9 mouse cellular contexts compared by ENCODE assay signal in genomic region chr5:64959843-64960230, GRCm38 (mm10). TPM values are rescaled to one million over a fixed set of nuclear protein-coding genes. Genes with fewer than 3 reads are reported as not detected.
DNase-seq lines count a peak whose midpoint lies in the region; TF ChIP-seq lines count a peak whose summit lies in the region.
"Had no signal": no experiment of that assay in that cellular context is flagged by ENCODE, and none has a peak within 500 bp of the region (broad histone marks: within the 10 kb centered on the region; RNA-seq: fewer than 3 reads in every experiment).

Gene Tlr6 (minus strand): TSS chr5:64960097.

- no peaks in the 10 kb centered on the region for H3K36me3 ChIP-seq in heart, adult 2 months (ENCODE audit: control insufficient read depth, insufficient read depth, low read length)
- no peaks in the 10 kb centered on the region for H3K36me3 ChIP-seq in heart, embryonic 10.5 days
- peaks cover 0 to 3% of the 10 kb centered on the region in 2 experiments for H3K36me3 ChIP-seq in CH12.LX (replicated peaks in 1 of 2; ENCODE audit: control insufficient read depth in 1 of 2, insufficient read depth in 1 of 2, low read length in 1 of 2)
- no peaks in the 10 kb centered on the region for H3K36me3 ChIP-seq in thymus, adult 2 months (ENCODE audit: control insufficient read depth, insufficient read depth, low read length)
- H3K36me3 ChIP-seq: embryonic facial prominence, embryonic 12.5 days had no signal

- no peaks in the 10 kb centered on the region for H3K4me1 ChIP-seq in heart, adult 2 months (ENCODE audit: control insufficient read depth, insufficient read depth, low read length)
- no peaks in the 10 kb centered on the region for H3K4me1 ChIP-seq in heart, embryonic 10.5 days
- H3K4me1 ChIP-seq in CH12.LX (ENCODE audit: control insufficient read depth in 1 of 2, insufficient read depth in 2 of 2), result peaks cover 5 to 35% of the 10 kb centered on the region in 2 experiments
- H3K4me1 ChIP-seq in thymus, adult 2 months (replicated peaks; ENCODE audit: control insufficient read depth, insufficient read depth, low read length), result peaks cover 13% of the 10 kb centered on the region
- H3K4me1 ChIP-seq: embryonic facial prominence, embryonic 12.5 days had no signal

- dilution Hi-C loops in CH12.LX (cut with MboI; ENCODE audit: extremely low pct_ligation_motif_present, extremely low pct_unique_long_range_greater_than_20kb, low sequenced_read_pairs), result no loop called here

- H3K27me3 ChIP-seq in heart, adult 2 months (ENCODE audit: control insufficient read depth, insufficient read depth, low read length), result no peaks in the 10 kb centered on the region
- H3K27me3 ChIP-seq in heart, embryonic 10.5 days (ENCODE audit: insufficient read depth, poor library complexity, severe bottlenecking), result no peaks in the 10 kb centered on the region
- no peaks in the 10 kb centered on the region for H3K27me3 ChIP-seq in CH12.LX (replicated peaks)
- H3K27me3 ChIP-seq in thymus, adult 2 months (ENCODE audit: control insufficient read depth, insufficient read depth, low read length), result no peaks in the 10 kb centered on the region
- H3K27me3 ChIP-seq: embryonic facial prominence, embryonic 12.5 days had no signal

- no peak for TF ChIP-seq EP300 in heart, adult 2 months (IDR thresholded peaks at IDR 0.05; ENCODE audit: insufficient read depth, low read depth, low read length)
- TF ChIP-seq EP300 in CH12.LX (IDR thresholded peaks at IDR 0.05; ENCODE audit: low read length), result no peak

- H3K4me2 ChIP-seq in CH12.LX (ENCODE audit: insufficient read depth, low read depth, poor library complexity, severe bottlenecking), result peak within 1 kb of the TSS; percentile 85
- H3K4me2 ChIP-seq: embryonic facial prominence, embryonic 12.5 days had no signal

- peak; percentile 65 to 68 for DNase-seq in heart, adult 2 months
- no peak for DNase-seq in heart, embryonic 10.5 days (ENCODE audit: low spot score)
- peak; percentile 71 for DNase-seq in CH12.LX (ENCODE audit: extremely low read depth)
- DNase-seq in cerebellum, adult 9-10 months, result peak; percentile 12
- peak; percentile 74 for DNase-seq in kidney, adult 9 months
- peak; percentile 69 for DNase-seq in lung, postnatal 25 days (ENCODE audit: low spot score)
- peak; percentile 66 for DNase-seq in thymus, adult 2 months
- DNase-seq in yolk sac, embryonic 10.5 days (ENCODE audit: low spot score), result no peak

- TF ChIP-seq RAD21 in CH12.LX (IDR thresholded peaks at IDR 0.05; ENCODE audit: low read depth, low read length), result peak; percentile 75

- peak within 1 kb of the TSS; percentile 45 for H3K4me3 ChIP-seq in heart, adult 2 months
- H3K4me3 ChIP-seq in heart, embryonic 10.5 days, result no peak within 1 kb of the TSS
- peak within 1 kb of the TSS; percentile 52 to 61 (median 61) for H3K4me3 ChIP-seq in CH12.LX (replicated peaks in 1 of 3; ENCODE audit: low read depth in 2 of 3, low read length in 2 of 3, poor library complexity in 1 of 3)
- H3K4me3 ChIP-seq in thymus, adult 2 months (ENCODE audit: control insufficient read depth, insufficient read depth, low read length), result peak within 1 kb of the TSS; percentile 55
- H3K4me3 ChIP-seq: embryonic facial prominence, embryonic 12.5 days had no signal

- intact Hi-C loops in heart, adult 2 months (cut with DNase I), result loop anchor here (10.0 kb wide), 2 partner anchors 75 to 665 kb away; no protein-coding TSS in a partner anchor

- H3K27ac ChIP-seq in heart, adult 2 months, result peak within 1 kb of the TSS; percentile 75
- no peak within 1 kb of the TSS for H3K27ac ChIP-seq in heart, embryonic 10.5 days
- no peak within 1 kb of the TSS for H3K27ac ChIP-seq in CH12.LX (ENCODE audit: insufficient read depth, low read depth)
- peak within 1 kb of the TSS; percentile 50 for H3K27ac ChIP-seq in thymus, adult 2 months (ENCODE audit: control insufficient read depth, insufficient read depth, low read length)
- H3K27ac ChIP-seq: embryonic facial prominence, embryonic 12.5 days had no signal

- peak; percentile 91 for TF ChIP-seq CTCF in heart, adult 2 months (IDR thresholded peaks at IDR 0.05)
- TF ChIP-seq CTCF in CH12.LX (conservative IDR thresholded peaks at IDR 0.05 in 1 of 2, IDR thresholded peaks at IDR 0.05 in 1 of 2; ENCODE audit: low read depth in 2 of 2, low read length in 2 of 2), result peak; percentile 49 to 74; a peak in 3 of 4 replicates
- no peak for TF ChIP-seq CTCF in thymus, adult 2 months (IDR thresholded peaks at IDR 0.05; ENCODE audit: borderline replicate concordance, control insufficient read depth, extremely low read depth, insufficient read depth, low read length, poor library complexity)

- TF ChIP-seq POLR2A in heart, adult 2 months (IDR thresholded peaks at IDR 0.05; ENCODE audit: insufficient read depth, low read depth, low read length), result no peak
- no peak for TF ChIP-seq POLR2A in CH12.LX (IDR thresholded peaks at IDR 0.05; ENCODE audit: low read depth, low read length)
- TF ChIP-seq POLR2A in thymus, adult 2 months (IDR thresholded peaks at IDR 0.05; ENCODE audit: control insufficient read depth, extremely low read depth, insufficient read depth, low read length, poor library complexity), result no peak

- in situ Hi-C loops in CH12.LX (cut with MboI; ENCODE audit: low pct_ligation_motif_present, low pct_unique_long_range_greater_than_20kb, low sequenced_read_pairs), result loop anchor here (5.0 kb wide), 1 partner anchor 73 kb away; no protein-coding TSS in a partner anchor

- 66% methylated on average over 13 of the region's 13 CpGs for WGBS in heart, adult 2 months
- WGBS in heart, embryonic 10.5 days, result 78% methylated on average over 13 of the region's 13 CpGs
- 5% methylated on average over 13 of the region's 13 CpGs for WGBS in thymus, adult 2 months

- no peaks in the 10 kb centered on the region for H3K9me3 ChIP-seq in heart, embryonic 10.5 days
- no peaks in the 10 kb centered on the region for H3K9me3 ChIP-seq in CH12.LX (replicated peaks; ENCODE audit: low read length)
- H3K9me3 ChIP-seq: embryonic facial prominence, embryonic 12.5 days had no signal

- no peaks in the 10 kb centered on the region for H3K79me2 ChIP-seq in heart, adult 2 months (replicated peaks; ENCODE audit: control insufficient read depth, insufficient read depth, low read length)
- no peaks in the 10 kb centered on the region for H3K79me2 ChIP-seq in CH12.LX (replicated peaks; ENCODE audit: control insufficient read depth, extremely low read depth, insufficient read depth, poor library complexity, severe bottlenecking)

- H3K9ac ChIP-seq in heart, adult 2 months (ENCODE audit: low read depth, low read length), result no peak within 1 kb of the TSS
- peak within 1 kb of the TSS; percentile 49 for H3K9ac ChIP-seq in CH12.LX (ENCODE audit: insufficient read depth, low read depth)
- H3K9ac ChIP-seq: embryonic facial prominence, embryonic 12.5 days had no signal

TF ChIP-seq in CH12.LX, 34 proteins besides CTCF, POLR2A, EP300 and RAD21:
- TF ChIP-seq BHLHE40 (IDR thresholded peaks at IDR 0.05; ENCODE audit: low read depth, low read length) (0 out of 2 replicates have a peak, but pooled peaks have one; percentile 1), E2F4 (IDR thresholded peaks at IDR 0.05; ENCODE audit: insufficient replicate concordance, low read depth, low read length) (no peak), PAX5 (IDR thresholded peaks at IDR 0.05; ENCODE audit: low read length) (no peak), SIN3A (IDR thresholded peaks at IDR 0.05; ENCODE audit: low read length) (no peak), ZMIZ1 (IDR thresholded peaks at IDR 0.05; ENCODE audit: low read depth, low read length) (no peak), MEF2A (IDR thresholded peaks at IDR 0.05; ENCODE audit: borderline replicate concordance, low read depth, low read length) (no peak), TBP (conservative IDR thresholded peaks at IDR 0.05; ENCODE audit: low read depth, low read length) (0 out of 2 replicates have a peak, but pooled peaks have one; percentile 0), CHD1 (IDR thresholded peaks at IDR 0.05; ENCODE audit: low read depth, low read length) (peak; percentile 29; the same call in 1 of the 2 replicates), SMC3 (IDR thresholded peaks at IDR 0.05; ENCODE audit: low read depth, low read length) (peak; percentile 63), ZNF384 (IDR thresholded peaks at IDR 0.05; ENCODE audit: low read depth, low read length) (peak; percentile 57)

RNA-seq across cellular contexts. Expression of gene Tlr6, which starts in this region (rescaled TPM):
- total RNA-seq in heart, adult 2 months (2021), result under 1 TPM; 0.52 to 0.96 TPM
- polyA plus RNA-seq in heart, adult 2 months (2012; rRNA removed), result 0.21 and 0.64 TPM in 2 replicates
- polyA plus RNA-seq in heart, embryonic 10.5 days (2016; fragmentation: Nextera tagmentation; extraction: Ambion mirVana), result 0.29 and 0.34 TPM in 2 replicates
- total RNA-seq in CH12.LX (2012; rRNA removed) (0.72 and 1.0 TPM in 2 replicates), CH12.LX (2014; rRNA removed) (2.5 and 5.1 TPM in 2 replicates)
- polyA plus RNA-seq in CH12.LX (2012; ENCODE audit: insufficient read length, low read depth), result 4.6 and 5.4 TPM in 2 replicates
- 1.5 TPM in 2 replicates for polyA plus RNA-seq in thymus, adult 2 months (2012; rRNA removed)

Comparison
In these comparisons a context has a peak if more than half of its experiments do, and no peak if none do; other contexts are left out.
1. Peak in DNase-seq, H3K4me3 ChIP-seq and H3K27ac ChIP-seq in heart, adult 2 months; RNA of the gene not detected or under 1 TPM.
2. DNase-seq: peak in CH12.LX (single experiment), cerebellum, adult 9-10 months (single experiment), kidney, adult 9 months (single experiment), lung, postnatal 25 days (single experiment) and thymus, adult 2 months (single experiment); none in heart, embryonic 10.5 days (single experiment) and yolk sac, embryonic 10.5 days (single experiment).